Comparison of ENCODE assay signal across 17 mouse cellular contexts in genomic region chr10:95526495-95527122, GRCm38 (mm10). TPM values are rescaled to one million over a fixed set of nuclear protein-coding genes. Genes with fewer than 3 reads are reported as not detected.
DNase-seq lines count a peak whose midpoint lies in the region; ATAC-seq and TF ChIP-seq lines count a peak whose summit lies in the region.
"Had no signal": no experiment of that assay in that cellular context is flagged by ENCODE, and none has a peak within 500 bp of the region (broad histone marks: within the 10 kb centered on the region; RNA-seq: fewer than 3 reads in every experiment).

No protein-coding gene starts in this region.

- H3K27me3 ChIP-seq in kidney, embryonic 15.5 days, result no peaks in the 10 kb centered on the region
- no peaks in the 10 kb centered on the region for H3K27me3 ChIP-seq in kidney, adult 2 months (replicated peaks; ENCODE audit: control insufficient read depth, insufficient read depth, low read length)
- H3K27me3 ChIP-seq in neural tube, embryonic 15.5 days (replicated peaks), result no peaks in the 10 kb centered on the region
- H3K27me3 ChIP-seq in stomach, postnatal 0 days (ENCODE audit: control insufficient read depth, insufficient read depth, low read length), result no peaks in the 10 kb centered on the region
- H3K27me3 ChIP-seq: embryonic facial prominence, embryonic 13.5 days; forebrain, embryonic 13.5 days; midbrain, embryonic 15.5 days had no signal

- no peak overlapping the region for H3K4me2 ChIP-seq in kidney, embryonic 15.5 days
- H3K4me2 ChIP-seq in neural tube, embryonic 15.5 days, result no peak overlapping the region
- no peak overlapping the region for H3K4me2 ChIP-seq in stomach, postnatal 0 days (replicated peaks; ENCODE audit: low read depth)
- H3K4me2 ChIP-seq: embryonic facial prominence, embryonic 13.5 days; forebrain, embryonic 13.5 days; midbrain, embryonic 15.5 days had no signal

- no peak for TF ChIP-seq CTCF in kidney, adult 2 months (conservative IDR thresholded peaks at IDR 0.05; ENCODE audit: insufficient read depth, insufficient read length, low read depth, low read length)
- no peak for TF ChIP-seq CTCF in stomach, postnatal 0 days (IDR thresholded peaks at IDR 0.05; ENCODE audit: low read depth)

- 76% methylated on average over 5 of the region's 5 CpGs for WGBS in kidney, embryonic 15.5 days
- 66% methylated on average over 5 of the region's 5 CpGs for WGBS in kidney, adult 2 months
- WGBS in neural tube, embryonic 15.5 days, result 61% methylated on average over 5 of the region's 5 CpGs
- WGBS in stomach, postnatal 0 days, result 51% methylated on average over 5 of the region's 5 CpGs

- ATAC-seq in kidney, embryonic 15.5 days (replicated peaks; ENCODE audit: low FRiP score), result no peak
- no peak for ATAC-seq in neural tube, embryonic 15.5 days (ENCODE audit: low FRiP score)
- peak; percentile 81 for ATAC-seq in granulocyte monocyte progenitor cell, adult 5-6 weeks (replicated peaks; ENCODE audit: poor library complexity, severe bottlenecking)
- peak; percentile 76; the same call in 1 of the 2 replicates for ATAC-seq in stomach, postnatal 0 days (ENCODE audit: low FRiP score, low TSS enrichment)
- ATAC-seq in megakaryocyte-erythroid progenitor cell, adult 5-6 weeks (replicated peaks; ENCODE audit: low FRiP score, low TSS enrichment, poor library complexity, severe bottlenecking), result no peak
- ATAC-seq: forebrain, embryonic 13.5 days; hindbrain, postnatal 0 days; midbrain, embryonic 15.5 days had no signal

- 0 out of 2 replicates have a peak overlapping the region, but pooled peaks have one; percentile 32 for H3K27ac ChIP-seq in kidney, embryonic 15.5 days
- no peak overlapping the region for H3K27ac ChIP-seq in kidney, adult 2 months (ENCODE audit: insufficient read depth, low read depth, low read length)
- 0 out of 2 replicates have a peak overlapping the region, but pooled peaks have one; percentile 9 for H3K27ac ChIP-seq in neural tube, embryonic 15.5 days (replicated peaks)
- H3K27ac ChIP-seq in stomach, postnatal 0 days (replicated peaks), result peak overlapping the region; percentile 65
- H3K27ac ChIP-seq: embryonic facial prominence, embryonic 13.5 days; forebrain, embryonic 13.5 days; hindbrain, postnatal 0 days; midbrain, embryonic 15.5 days had no signal

- DNase-seq in kidney, adult 2 months, result no peak
- no peak for DNase-seq in neural tube, embryonic 10.5 days (ENCODE audit: extremely low spot score, low spot score)
- no peak for DNase-seq in stomach, postnatal 0 days (ENCODE audit: low spot score)
- DNase-seq in thymus, adult 18-20 months, result no peak
- DNase-seq: adrenal gland, adult 8-10 months; cerebellum, postnatal 10 days; heart, postnatal 14 days; right cerebral cortex, postnatal 4 days; thymus, postnatal 36 days had no signal

- no peaks in the 10 kb centered on the region for H3K9me3 ChIP-seq in kidney, embryonic 15.5 days (replicated peaks)
- no peaks in the 10 kb centered on the region for H3K9me3 ChIP-seq in neural tube, embryonic 15.5 days (replicated peaks)
- H3K9me3 ChIP-seq in stomach, postnatal 0 days (ENCODE audit: control insufficient read depth, low read length), result no peaks in the 10 kb centered on the region
- H3K9me3 ChIP-seq: embryonic facial prominence, embryonic 13.5 days; forebrain, embryonic 13.5 days; midbrain, embryonic 15.5 days had no signal

- peaks cover 10% of the 10 kb centered on the region; the same call in 1 of the 2 replicates for H3K36me3 ChIP-seq in kidney, embryonic 15.5 days
- no peaks in the 10 kb centered on the region for H3K36me3 ChIP-seq in kidney, adult 2 months (ENCODE audit: control insufficient read depth, insufficient read depth, low read length)
- no peaks in the 10 kb centered on the region for H3K36me3 ChIP-seq in neural tube, embryonic 15.5 days
- H3K36me3 ChIP-seq in stomach, postnatal 0 days (ENCODE audit: control insufficient read depth, insufficient read depth, low read length), result no peaks in the 10 kb centered on the region
- H3K36me3 ChIP-seq: midbrain, embryonic 15.5 days had no signal

- TF ChIP-seq EP300 in stomach, postnatal 0 days (optimal IDR thresholded peaks at IDR 0.05), result no peak

- peaks cover 16% of the 10 kb centered on the region; the same call in 1 of the 2 replicates for H3K4me1 ChIP-seq in kidney, embryonic 15.5 days
- peaks cover 12% of the 10 kb centered on the region; the same call in 1 of the 2 replicates for H3K4me1 ChIP-seq in kidney, adult 2 months (ENCODE audit: control insufficient read depth, insufficient read depth, low read length)
- H3K4me1 ChIP-seq in neural tube, embryonic 15.5 days, result peaks cover 9% of the 10 kb centered on the region
- no peaks in the 10 kb centered on the region for H3K4me1 ChIP-seq in stomach, postnatal 0 days (replicated peaks; ENCODE audit: control insufficient read depth, insufficient read depth)

- no peak overlapping the region for H3K9ac ChIP-seq in kidney, embryonic 15.5 days
- no peak overlapping the region for H3K9ac ChIP-seq in neural tube, embryonic 15.5 days (replicated peaks)
- no peak overlapping the region for H3K9ac ChIP-seq in stomach, postnatal 0 days (ENCODE audit: low read length)
- H3K9ac ChIP-seq: embryonic facial prominence, embryonic 13.5 days; forebrain, embryonic 13.5 days; midbrain, embryonic 15.5 days had no signal

- TF ChIP-seq POLR2A in kidney, adult 2 months (IDR thresholded peaks at IDR 0.05; ENCODE audit: low read depth, low read length), result no peak

- H3K4me3 ChIP-seq in kidney, embryonic 15.5 days (replicated peaks), result no peak overlapping the region
- H3K4me3 ChIP-seq in kidney, adult 2 months (ENCODE audit: insufficient read depth, low read depth, low read length), result no peak overlapping the region
- H3K4me3 ChIP-seq in neural tube, embryonic 15.5 days (replicated peaks), result no peak overlapping the region
- H3K4me3 ChIP-seq in stomach, postnatal 0 days (ENCODE audit: low read depth, low read length), result no peak overlapping the region
- H3K4me3 ChIP-seq: embryonic facial prominence, embryonic 13.5 days; forebrain, embryonic 13.5 days; midbrain, embryonic 15.5 days had no signal

RNA-seq across cellular contexts. Expression of gene Ube2n, which starts 11.7 kb away (rescaled TPM):
- 347 and 381 TPM in 2 replicates for polyA plus RNA-seq in kidney, embryonic 15.5 days (2015; fragmentation: Nextera tagmentation; extraction: Ambion mirVana)
- 41.7 and 53.2 TPM in 2 replicates for polyA plus RNA-seq in kidney, adult 2 months (2012; rRNA removed)
- polyA plus RNA-seq in neural tube, embryonic 15.5 days (2015; fragmentation: Nextera tagmentation; extraction: Ambion mirVana), result 358 and 359 TPM in 2 replicates
- total RNA-seq in granulocyte monocyte progenitor cell, adult 5-6 weeks (2014; fragmentation: Nextera tagmentation), result 256 and 281 TPM in 2 replicates
- total RNA-seq in granulocyte monocyte progenitor cell, adult 5-6 weeks (2017), result 117 and 134 TPM in 2 replicates
- 229 and 231 TPM in 2 replicates for polyA plus RNA-seq in stomach, postnatal 0 days (2015; fragmentation: Nextera tagmentation; extraction: Ambion mirVana)
- total RNA-seq in megakaryocyte-erythroid progenitor cell, adult 5-6 weeks (2014; fragmentation: Nextera tagmentation), result 238 and 277 TPM in 2 replicates
- total RNA-seq in megakaryocyte-erythroid progenitor cell, adult 5-6 weeks (2017), result 172 and 198 TPM in 2 replicates

RNA-seq across cellular contexts. Expression of gene Mrpl42, which starts 24.9 kb away (rescaled TPM):
- 337 and 354 TPM in 2 replicates for polyA plus RNA-seq in kidney, embryonic 15.5 days (2015; fragmentation: Nextera tagmentation; extraction: Ambion mirVana)
- polyA plus RNA-seq in kidney, adult 2 months (2012; rRNA removed), result 242 and 322 TPM in 2 replicates
- polyA plus RNA-seq in neural tube, embryonic 15.5 days (2015; fragmentation: Nextera tagmentation; extraction: Ambion mirVana), result 286 and 296 TPM in 2 replicates
- 228 and 294 TPM in 2 replicates for total RNA-seq in granulocyte monocyte progenitor cell, adult 5-6 weeks (2014; fragmentation: Nextera tagmentation)
- total RNA-seq in granulocyte monocyte progenitor cell, adult 5-6 weeks (2017), result 220 and 253 TPM in 2 replicates
- 277 and 291 TPM in 2 replicates for polyA plus RNA-seq in stomach, postnatal 0 days (2015; fragmentation: Nextera tagmentation; extraction: Ambion mirVana)
- total RNA-seq in megakaryocyte-erythroid progenitor cell, adult 5-6 weeks (2014; fragmentation: Nextera tagmentation), result 244 and 249 TPM in 2 replicates
- total RNA-seq in megakaryocyte-erythroid progenitor cell, adult 5-6 weeks (2017), result 235 and 255 TPM in 2 replicates

RNA-seq across cellular contexts. Expression of gene Nudt4, which starts 37.3 kb away (rescaled TPM):
- polyA plus RNA-seq in kidney, embryonic 15.5 days (2015; fragmentation: Nextera tagmentation; extraction: Ambion mirVana), result 113 and 125 TPM in 2 replicates
- polyA plus RNA-seq in kidney, adult 2 months (2012; rRNA removed), result 88.6 and 92.7 TPM in 2 replicates
- polyA plus RNA-seq in neural tube, embryonic 15.5 days (2015; fragmentation: Nextera tagmentation; extraction: Ambion mirVana), result 73.5 and 75.5 TPM in 2 replicates
- 29.7 and 51.7 TPM in 2 replicates for total RNA-seq in granulocyte monocyte progenitor cell, adult 5-6 weeks (2014; fragmentation: Nextera tagmentation)
- total RNA-seq in granulocyte monocyte progenitor cell, adult 5-6 weeks (2017), result 50.5 and 52.8 TPM in 2 replicates
- 46.1 and 47.5 TPM in 2 replicates for polyA plus RNA-seq in stomach, postnatal 0 days (2015; fragmentation: Nextera tagmentation; extraction: Ambion mirVana)
- 39.8 and 49.8 TPM in 2 replicates for total RNA-seq in megakaryocyte-erythroid progenitor cell, adult 5-6 weeks (2014; fragmentation: Nextera tagmentation)
- 49.0 and 77.4 TPM in 2 replicates for total RNA-seq in megakaryocyte-erythroid progenitor cell, adult 5-6 weeks (2017)

Comparison
In these comparisons a context has a peak if more than half of its experiments do, and no peak if none do; other contexts are left out.
1. ATAC-seq: peak in granulocyte monocyte progenitor cell, adult 5-6 weeks (single experiment) and stomach, postnatal 0 days (single experiment); none in kidney, embryonic 15.5 days (single experiment), neural tube, embryonic 15.5 days (single experiment) and megakaryocyte-erythroid progenitor cell, adult 5-6 weeks (single experiment).